Mouse (Mus musculus) myocyte (in vitro differentiated cells): Measurements from ENCODE around the gene Simc1. TPM values are rescaled to one million over a fixed set of nuclear protein-coding genes. Genes with fewer than 3 reads are reported as not detected.

ENCODE experiments used
- H3K27me3 ChIP-seq: one replicate; pipeline ENCODE4 v1.6.1; 2011; ENCODE audit not compliant: control insufficient read depth, insufficient read depth, insufficient read length
- H3K36me3 ChIP-seq: one replicate; pipeline ENCODE4 v1.6.1; 2011; ENCODE audit not compliant: control insufficient read depth, insufficient read depth
- H3K4me2 ChIP-seq: one replicate; pipeline ENCODE4 v1.6.1; 2011; ENCODE audit warnings: low read depth, control low read depth
- H3K4me3 ChIP-seq: one replicate; pipeline ENCODE4 v1.5.1; 2011; ENCODE audit warnings: mild to moderate bottlenecking, control low read depth, moderate library complexity
- H3K79me2 ChIP-seq: one replicate; pipeline ENCODE4 v1.6.1; 2011; ENCODE audit not compliant: control insufficient read depth, insufficient read depth
- H3ac ChIP-seq: one replicate; pipeline ENCODE4 v1.6.1; 2011; ENCODE audit not compliant: control insufficient read depth, insufficient read length
- CEBPB ChIP-seq: IDR thresholded peaks from 2 replicates; pipeline ENCODE4 v1.6.1; 2011; ENCODE audit warnings: mild to moderate bottlenecking, moderate library complexity; ENCODE audit not compliant: poor library complexity, insufficient read depth, severe bottlenecking
- E2F4 ChIP-seq: IDR thresholded peaks from one replicate; pipeline ENCODE4 v1.6.1; 2011; ENCODE audit warnings: mild to moderate bottlenecking, control low read depth, moderate library complexity; ENCODE audit not compliant: insufficient read depth
- MAX ChIP-seq: IDR thresholded peaks from one replicate; pipeline ENCODE4 v1.6.1; 2011; ENCODE audit warnings: low read depth, mild to moderate bottlenecking, control low read depth
- MYOD1 ChIP-seq, 3 experiments: IDR thresholded peaks; one replicate each; pipeline ENCODE4 v1.6.1; 2011; ENCODE audit warnings: control low read depth in 2 of 3, low read depth in 2 of 3, mild to moderate bottlenecking in 2 of 3, moderate library complexity in 1 of 3; ENCODE audit not compliant: insufficient read length in 2 of 3, control insufficient read depth in 1 of 3
- MYOG ChIP-seq, 3 experiments: IDR thresholded peaks; one replicate each; pipeline ENCODE4 v1.6.1; 2011; ENCODE audit warnings: control low read depth in 2 of 3, low read depth in 2 of 3, mild to moderate bottlenecking in 2 of 3; ENCODE audit not compliant: insufficient read length in 2 of 3, control insufficient read depth in 1 of 3, insufficient read depth in 1 of 3
- POLR2A ChIP-seq: IDR thresholded peaks from one replicate; pipeline ENCODE4 v1.6.1; 2011; ENCODE audit warnings: low read depth, mild to moderate bottlenecking, control low read depth, moderate library complexity; ENCODE audit not compliant: insufficient read length
- POLR2AphosphoS2 ChIP-seq: IDR thresholded peaks from one replicate; pipeline ENCODE4 v1.6.1; 2011; ENCODE audit warnings: low read depth, control low read depth; ENCODE audit not compliant: insufficient read length
- REST ChIP-seq: IDR thresholded peaks from one replicate; pipeline ENCODE4 v1.6.1; 2011; ENCODE audit warnings: mild to moderate bottlenecking, control low read depth, moderate library complexity; ENCODE audit not compliant: insufficient read depth, insufficient read length
- SRF ChIP-seq: IDR thresholded peaks from one replicate; pipeline ENCODE4 v1.6.1; 2011; ENCODE audit warnings: low read depth; ENCODE audit not compliant: control insufficient read depth, insufficient read length
- TCF12 ChIP-seq: IDR thresholded peaks from one replicate; pipeline ENCODE4 v1.6.1; 2011; ENCODE audit warnings: mild to moderate bottlenecking, control low read depth; ENCODE audit not compliant: poor library complexity, insufficient read depth, severe bottlenecking
- TCF3 ChIP-seq: IDR thresholded peaks from one replicate; pipeline ENCODE4 v1.6.1; 2011; ENCODE audit warnings: low read depth, control low read depth; ENCODE audit not compliant: insufficient read length
- USF1 ChIP-seq: IDR thresholded peaks from one replicate; pipeline ENCODE4 v1.6.1; 2011; ENCODE audit warnings: low read depth, mild to moderate bottlenecking, control low read depth, moderate library complexity
- polyA plus RNA-seq: library from polyadenylated mRNA; unstranded; fragments of >200 nt; fragmentation: generic; extraction: Trizol; gene quantifications from one replicate; pipeline ENCODE4 v1.2.1, GENCODE M21; 2012; ENCODE audit warnings: missing spikeins

The Simc1 gene
- polyA plus RNA-seq, 1 experiment: 3.8 TPM

DNA sequence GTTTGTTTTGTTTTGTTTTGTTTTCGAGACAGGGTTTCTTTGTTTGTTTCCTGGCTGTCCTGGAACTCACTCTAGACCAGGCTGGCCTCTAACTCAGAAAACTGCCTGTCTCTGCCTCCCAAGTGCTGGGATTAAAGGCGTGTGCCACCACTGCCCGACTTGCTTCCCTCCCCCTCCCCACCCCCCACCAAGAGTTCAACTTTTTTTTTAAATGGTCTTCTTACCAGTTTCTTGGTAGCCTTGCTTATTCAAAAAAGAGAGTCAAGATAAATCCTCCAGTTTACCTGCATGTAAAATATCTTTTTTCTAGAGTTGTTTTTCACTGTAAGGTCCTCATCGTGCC is 34.6 kb upstream of the Simc1 start:
- peaks cover 25% of the 10 kb centered on the region for H3K79me2 ChIP-seq
- peak overlapping the region; percentile 53 for H3ac ChIP-seq
- peaks cover 24% of the 10 kb centered on the region for H3K36me3 ChIP-seq
- H3K4me3 ChIP-seq: peak overlapping the region; percentile 94
- TF ChIP-seq POLR2AphosphoS2 (no peak), MAX (no peak), MYOD1 (IDR thresholded peaks at IDR 0.05; ENCODE audit: control insufficient read depth in 1 of 3, insufficient read length in 2 of 3, low read depth in 2 of 3) (no peak), POLR2A (no peak), REST (no peak), USF1 (no peak), SRF (no peak), E2F4 (no peak), TCF12 (no peak), TCF3 (no peak), CEBPB (no peak), MYOG (IDR thresholded peaks at IDR 0.05; ENCODE audit: control insufficient read depth in 1 of 3, insufficient read depth in 1 of 3, insufficient read length in 2 of 3, low read depth in 2 of 3) (no peak)
- peaks cover 7% of the 10 kb centered on the region for H3K27me3 ChIP-seq
- H3K4me2 ChIP-seq: peak overlapping the region; percentile 76

DNA sequence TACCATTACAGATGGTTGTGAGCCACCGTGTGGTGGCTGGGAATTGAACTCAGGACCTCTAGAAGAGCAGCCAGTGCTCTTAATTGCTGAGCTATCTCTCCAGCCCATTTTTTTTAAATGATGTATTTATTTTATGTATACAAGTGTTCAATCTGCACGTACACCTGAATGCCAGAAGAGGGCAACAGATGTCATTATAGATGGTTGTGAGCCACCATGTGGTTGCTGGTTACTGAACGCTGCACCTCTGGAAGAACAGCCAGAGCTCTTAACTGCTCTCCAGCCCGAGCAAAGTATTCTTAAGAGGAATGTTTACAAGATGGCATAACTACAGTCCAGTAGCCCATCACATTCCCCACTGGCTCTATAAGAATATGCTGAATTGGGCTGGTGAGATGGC is 31.6 kb upstream of the Simc1 start:
- Histone ChIP-seq H3K36me3 (no peaks in the 10 kb centered on the region), H3K27me3 (peaks cover 10% of the 10 kb centered on the region), H3K4me2 (no peak overlapping the region), H3ac (no peak overlapping the region), H3K79me2 (peaks cover 16% of the 10 kb centered on the region), H3K4me3 (no peak overlapping the region)
- TF ChIP-seq POLR2A (no peak), SRF (no peak), TCF3 (no peak), MYOD1 (IDR thresholded peaks at IDR 0.05; ENCODE audit: control insufficient read depth in 1 of 3, insufficient read length in 2 of 3, low read depth in 2 of 3) (no peak), MAX (no peak), POLR2AphosphoS2 (no peak), USF1 (no peak), MYOG (IDR thresholded peaks at IDR 0.05; ENCODE audit: control insufficient read depth in 1 of 3, insufficient read depth in 1 of 3, insufficient read length in 2 of 3, low read depth in 2 of 3) (no peak), REST (no peak), E2F4 (no peak), TCF12 (no peak), CEBPB (no peak)

DNA sequence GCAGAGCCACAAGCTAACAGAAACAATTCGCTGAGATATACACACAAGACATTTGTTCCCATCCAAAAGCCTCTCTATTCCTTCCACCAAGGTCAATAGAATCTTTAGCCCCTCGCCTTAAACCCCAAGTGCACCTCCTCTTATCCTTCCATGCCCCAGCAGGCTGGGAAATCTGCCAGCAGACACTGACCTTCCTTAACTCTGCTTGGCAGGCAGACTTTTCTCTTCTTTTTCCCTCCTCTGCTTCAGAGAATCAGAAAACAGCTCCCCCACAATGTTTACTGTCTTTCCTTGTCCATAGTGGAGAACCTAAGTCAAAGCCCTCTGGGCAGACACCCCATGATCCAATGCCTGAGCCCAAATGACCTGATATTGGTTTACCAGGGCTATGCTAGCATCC is 28.6 kb upstream of the Simc1 start:
- Histone ChIP-seq H3K79me2 (no peaks in the 10 kb centered on the region), H3K4me2 (no peak overlapping the region), H3K27me3 (peaks cover 10% of the 10 kb centered on the region), H3ac (no peak overlapping the region), H3K4me3 (no peak overlapping the region), H3K36me3 (no peaks in the 10 kb centered on the region)
- TF ChIP-seq TCF12 (no peak), E2F4 (no peak), CEBPB (no peak), USF1 (no peak), MYOD1 (IDR thresholded peaks at IDR 0.05; ENCODE audit: control insufficient read depth in 1 of 3, insufficient read length in 2 of 3, low read depth in 2 of 3) (no peak), MAX (no peak), TCF3 (no peak), SRF (no peak), MYOG (IDR thresholded peaks at IDR 0.05; ENCODE audit: control insufficient read depth in 1 of 3, insufficient read depth in 1 of 3, insufficient read length in 2 of 3, low read depth in 2 of 3) (no peak), REST (no peak), POLR2AphosphoS2 (no peak), POLR2A (no peak)

DNA sequence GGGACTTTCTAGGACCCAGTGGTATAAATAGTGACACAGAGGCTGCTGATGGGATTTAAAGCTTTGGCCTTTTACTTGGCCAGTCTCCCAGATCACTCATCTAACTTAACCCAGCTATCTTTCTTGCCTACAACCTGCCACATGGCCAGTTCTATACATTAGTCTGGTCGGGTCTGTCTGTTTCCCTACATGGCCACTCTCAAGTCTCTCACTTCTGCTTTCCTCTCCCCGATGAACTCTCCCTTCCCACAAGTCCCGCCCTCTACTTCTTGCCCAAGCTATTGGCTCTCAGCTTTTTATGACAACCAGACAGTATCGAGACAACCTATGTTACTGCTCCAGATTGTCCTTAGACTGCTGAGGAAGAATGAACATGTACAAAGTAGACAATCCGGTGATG is 27.9 kb upstream of the Simc1 start:
- H3K27me3 ChIP-seq: peaks cover 10% of the 10 kb centered on the region
- no peak for TF ChIP-seq TCF3
- TF ChIP-seq REST: no peak
- TF ChIP-seq POLR2A: no peak
- no peak for TF ChIP-seq USF1
- TF ChIP-seq CEBPB: no peak
- TF ChIP-seq E2F4: no peak
- TF ChIP-seq TCF12: no peak
- no peak for TF ChIP-seq MYOG (IDR thresholded peaks at IDR 0.05; ENCODE audit: control insufficient read depth in 1 of 3, insufficient read depth in 1 of 3, insufficient read length in 2 of 3, low read depth in 2 of 3)
- TF ChIP-seq MAX: no peak
- TF ChIP-seq MYOD1 (IDR thresholded peaks at IDR 0.05; ENCODE audit: control insufficient read depth in 1 of 3, insufficient read length in 2 of 3, low read depth in 2 of 3): no peak
- no peak for TF ChIP-seq POLR2AphosphoS2
- no peak for TF ChIP-seq SRF
- H3K4me3 ChIP-seq: no peak overlapping the region
- no peak overlapping the region for H3K4me2 ChIP-seq
- H3K79me2 ChIP-seq: no peaks in the 10 kb centered on the region
- H3ac ChIP-seq: no peak overlapping the region
- H3K36me3 ChIP-seq: no peaks in the 10 kb centered on the region

DNA sequence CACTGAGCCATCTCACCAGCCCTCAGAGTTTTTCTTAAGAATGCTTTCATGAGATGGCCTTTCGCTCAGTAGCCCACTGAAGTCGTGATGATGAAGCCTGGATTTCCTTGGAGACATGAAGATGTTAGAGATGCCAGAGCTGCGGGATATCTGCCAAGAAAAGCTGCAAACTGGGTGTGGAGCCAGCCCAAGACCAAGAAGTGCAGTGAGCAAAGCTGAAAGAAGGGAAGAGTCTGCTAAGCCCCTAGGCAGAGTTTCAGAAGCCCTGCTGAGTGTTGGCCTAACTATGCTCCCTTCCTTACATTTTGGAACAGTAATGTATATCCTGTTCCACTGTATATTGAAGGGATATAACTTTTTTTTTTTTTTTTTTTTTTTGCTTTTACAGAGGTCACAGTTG is 24.3 kb upstream of the Simc1 start:
- no peaks in the 10 kb centered on the region for H3K36me3 ChIP-seq
- no peaks in the 10 kb centered on the region for H3K27me3 ChIP-seq
- TF ChIP-seq USF1 (no peak), MYOD1 (IDR thresholded peaks at IDR 0.05; ENCODE audit: control insufficient read depth in 1 of 3, insufficient read length in 2 of 3, low read depth in 2 of 3) (no peak), E2F4 (no peak), MYOG (IDR thresholded peaks at IDR 0.05; ENCODE audit: control insufficient read depth in 1 of 3, insufficient read depth in 1 of 3, insufficient read length in 2 of 3, low read depth in 2 of 3) (no peak), REST (no peak), TCF3 (no peak), MAX (no peak), SRF (no peak), CEBPB (no peak), TCF12 (no peak)
- H3K79me2 ChIP-seq: no peaks in the 10 kb centered on the region
- H3ac ChIP-seq: no peak overlapping the region
- no peak overlapping the region for H3K4me2 ChIP-seq
- no peak overlapping the region for H3K4me3 ChIP-seq
